Mouse (Mus musculus) bone marrow macrophage, adult 2 months (primary cell): Measurements from ENCODE around the gene Ror1.

Source experiments
- CTCF ChIP-seq: IDR thresholded peaks from 2 replicates; pipeline ENCODE4 v1.5.1; 2012; ENCODE audit warnings: low read depth, mild to moderate bottlenecking, low read length, moderate library complexity
- POLR2A ChIP-seq: IDR thresholded peaks from 2 replicates; pipeline ENCODE4 v1.6.1; 2012; ENCODE audit warnings: mild to moderate bottlenecking, low read depth, low read length, borderline replicate concordance

- TF ChIP-seq CTCF, result no peak
- no peak for TF ChIP-seq POLR2A
These were observed 8.7 kb downstream of the Ror1 start for GRCm38 (mm10) chr4:100104241-100104640.
